Mouse (Mus musculus) heart, embryonic 11.5 days (tissue): ENCODE data around the gene Tdrd9. TPM values are rescaled to one million over a fixed set of nuclear protein-coding genes. Genes with fewer than 3 reads are reported as not detected.

Experiments used
- ATAC-seq: fragments of 200-750 bp; cut with Nextera tagmentation; replicated peaks from 2 replicates; pipeline ENCODE4 v1.8.0; 2017; ENCODE audit warnings: moderate library complexity; ENCODE audit not compliant: insufficient number of reproducible peaks, low FRiP score, low TSS enrichment
- H3K27ac ChIP-seq: fragments of 300-500 bp; sonication (generic); 2 replicates; pipeline ENCODE4 v1.5.1; 2014; ENCODE audit warnings: mild to moderate bottlenecking, low read depth, low read length
- H3K27me3 ChIP-seq: fragments of 300-500 bp; sonication (generic); 2 replicates; pipeline ENCODE4 v1.6.1; 2014; ENCODE audit warnings: mild to moderate bottlenecking, low read length, mixed read lengths; ENCODE audit not compliant: control insufficient read depth, insufficient read depth
- H3K36me3 ChIP-seq: fragments of 300-500 bp; sonication (generic); 2 replicates; pipeline ENCODE4 v1.6.1; 2014; ENCODE audit warnings: mild to moderate bottlenecking, low read length, moderate library complexity, mixed read lengths; ENCODE audit not compliant: control insufficient read depth, insufficient read depth
- H3K4me1 ChIP-seq: fragments of 300-500 bp; sonication (generic); 2 replicates; pipeline ENCODE4 v1.6.1; 2014; ENCODE audit warnings: low read length; ENCODE audit not compliant: control insufficient read depth, insufficient read depth
- H3K4me2 ChIP-seq: fragments of 300-500 bp; sonication (generic); 2 replicates; pipeline ENCODE4 v1.6.1; 2014; ENCODE audit warnings: mild to moderate bottlenecking, moderate library complexity
- H3K4me3 ChIP-seq: fragments of 300-500 bp; sonication (generic); 2 replicates; pipeline ENCODE4 v1.5.1; 2014; ENCODE audit warnings: low read depth, low read length
- H3K9ac ChIP-seq: fragments of 300-500 bp; sonication (generic); 2 replicates; pipeline ENCODE4 v1.6.1; 2014; ENCODE audit warnings: mild to moderate bottlenecking, low read depth, low read length, moderate library complexity
- H3K9me3 ChIP-seq: fragments of 300-500 bp; sonication (generic); replicated peaks from 2 replicates; pipeline ENCODE4 v1.6.1; 2016; ENCODE audit warnings: low read length; ENCODE audit not compliant: control insufficient read depth
- WGBS: fragments of 180-500 bp; shearing (Covaris S2); extraction: QIAGEN DNeasy Blood & Tissue Kit; methylation state at CpG from one replicate; pipeline ENCODE4 v1.1.7; 2014; ENCODE audit not compliant: insufficient replicate concordance; 5-methylcytosine and 5-hydroxymethylcytosine counted together
- polyA plus RNA-seq: library from polyadenylated mRNA; unstranded; fragments of >200 nt; fragmentation: Nextera tagmentation; extraction: Ambion mirVana; gene quantifications from 2 replicates; pipeline ENCODE4 v1.2.1, GENCODE M21; 2014

The Tdrd9 gene
- polyA plus RNA-seq, 1 experiment from 2014 or later: 0.31 TPM

GRCm38 (mm10) chr12:111974578-111974977 lies 3.2 kb downstream of the Tdrd9 start:
- Histone ChIP-seq H3K9me3 (no peaks in the 10 kb centered on the region), H3K9ac (no peak overlapping the region), H3K27me3 (no peaks in the 10 kb centered on the region), H3K4me1 (peaks cover 14% of the 10 kb centered on the region), H3K4me2 (no peak overlapping the region), H3K36me3 (no peaks in the 10 kb centered on the region), H3K27ac (no peak overlapping the region), H3K4me3 (no peak overlapping the region)
- no peak for ATAC-seq
- 79% methylated on average over 6 of the region's 6 CpGs for WGBS

DNA sequence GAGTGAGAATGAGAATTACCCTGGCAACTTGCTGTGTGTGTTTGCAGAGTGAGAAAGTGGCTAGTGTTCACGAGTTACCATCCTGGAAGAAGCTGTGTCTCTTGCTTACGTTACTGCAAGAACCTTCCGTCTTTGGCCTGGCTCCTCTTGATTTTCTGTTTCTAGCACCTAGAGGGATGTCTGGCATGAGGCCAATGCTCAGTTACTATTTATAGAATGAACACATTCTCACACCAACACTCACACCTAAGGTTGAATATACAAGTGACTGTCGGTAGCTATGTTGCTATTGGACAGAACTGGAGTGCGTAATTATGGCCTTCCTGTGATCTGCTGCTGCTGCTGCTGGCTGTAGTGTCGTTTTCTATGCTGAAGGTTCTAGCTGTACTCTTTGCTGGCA lies 5.8 kb downstream of the Tdrd9 start:
- no peaks in the 10 kb centered on the region for H3K27me3 ChIP-seq
- H3K27ac ChIP-seq: peak overlapping the region; percentile 79
- no peaks in the 10 kb centered on the region for H3K36me3 ChIP-seq
- H3K4me1 ChIP-seq: peaks cover 17% of the 10 kb centered on the region
- no peak overlapping the region for H3K4me3 ChIP-seq
- H3K4me2 ChIP-seq: peak overlapping the region; percentile 11
- 22% methylated on average over 6 of the region's 6 CpGs for WGBS
- peak overlapping the region; percentile 4; the same call in 1 of the 2 replicates for H3K9ac ChIP-seq
- H3K9me3 ChIP-seq: no peaks in the 10 kb centered on the region
- ATAC-seq: peak; percentile 65; the same call in 1 of the 2 replicates

GRCm38 (mm10) chr12:111978274-111978673 lies 6.9 kb downstream of the Tdrd9 start:
- no peak overlapping the region for H3K4me2 ChIP-seq
- 55% methylated on average over 6 of the region's 6 CpGs for whole genome bisulfite sequencing

GRCm38 (mm10) chr12:111980887-111981367 lies 9.6 kb downstream of the Tdrd9 start, which contains the start of gene Rd3l:
Gene Rd3l (minus strand): TSS chr12:111981317.
- peaks cover 17% of the 10 kb centered on the region for H3K4me1 ChIP-seq
- no peak within 1 kb of the TSS for H3K9ac ChIP-seq
- H3K4me3 ChIP-seq: no peak within 1 kb of the TSS
- WGBS: 43% methylated on average over 6 of the region's 6 CpGs
- H3K4me2 ChIP-seq: no peak within 1 kb of the TSS
- no peaks in the 10 kb centered on the region for H3K9me3 ChIP-seq
- H3K27me3 ChIP-seq: no peaks in the 10 kb centered on the region
- no peak for ATAC-seq
- 0 out of 2 replicates have a peak within 1 kb of the TSS, but pooled peaks have one; percentile 11 for H3K27ac ChIP-seq
- H3K36me3 ChIP-seq: no peaks in the 10 kb centered on the region

More at GRCm38 (mm10) chr12:111978274-111978673, 6.9 kb downstream of the Tdrd9 start:
- no peak for ATAC-seq
- Histone ChIP-seq H3K27ac (peak overlapping the region; percentile 76), H3K27me3 (no peaks in the 10 kb centered on the region), H3K4me3 (no peak overlapping the region), H3K9me3 (no peaks in the 10 kb centered on the region), H3K9ac (no peak overlapping the region), H3K36me3 (no peaks in the 10 kb centered on the region), H3K4me1 (peaks cover 17% of the 10 kb centered on the region)

DNA sequence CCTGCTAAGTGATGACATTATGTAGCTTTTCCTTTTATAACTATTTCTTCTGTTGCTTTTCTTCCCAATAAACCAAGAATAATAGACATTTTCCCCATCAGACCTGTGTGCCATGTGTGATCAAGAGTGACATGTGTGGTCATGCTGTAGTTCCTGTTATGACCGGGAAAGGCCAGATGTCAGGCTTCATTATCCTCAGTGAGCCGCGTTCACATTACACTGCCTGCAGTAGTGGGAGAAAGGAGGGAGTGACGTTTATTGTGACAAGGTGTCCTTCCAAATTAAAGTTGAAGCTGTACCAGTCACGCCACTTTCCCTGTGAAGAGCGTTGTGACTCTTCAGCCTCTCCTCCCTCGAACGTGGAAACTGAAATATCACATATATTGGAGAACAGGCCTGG lies 10.5 kb downstream of the Tdrd9 start:
- Histone ChIP-seq H3K36me3 (no peaks in the 10 kb centered on the region), H3K9me3 (no peaks in the 10 kb centered on the region), H3K27ac (no peak overlapping the region), H3K27me3 (no peaks in the 10 kb centered on the region), H3K4me3 (no peak overlapping the region), H3K9ac (no peak overlapping the region), H3K4me2 (no peak overlapping the region), H3K4me1 (peaks cover 11% of the 10 kb centered on the region)
- ATAC-seq: no peak
- whole genome bisulfite sequencing: 75% methylated on average over 8 of the region's 8 CpGs

DNA sequence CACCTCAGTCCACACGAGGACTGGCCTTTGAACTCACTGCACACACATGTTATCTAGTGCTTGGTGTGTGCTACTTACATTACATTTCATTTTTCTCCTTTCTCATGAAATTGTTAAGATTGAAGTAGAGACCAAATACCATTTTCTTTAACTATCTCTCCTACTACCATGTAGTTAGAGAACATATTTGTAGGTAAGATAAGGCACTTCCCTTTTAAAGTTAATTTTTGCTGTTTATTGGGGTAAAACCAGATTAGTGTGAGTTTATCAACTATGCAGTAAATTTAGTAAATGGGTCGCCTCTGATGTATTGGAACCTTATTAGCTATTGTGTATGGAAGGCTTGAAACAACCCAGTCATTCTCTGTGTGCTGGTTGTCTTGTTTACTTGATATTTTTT lies 11.8 kb downstream of the Tdrd9 start:
- Histone ChIP-seq H3K9me3 (no peaks in the 10 kb centered on the region), H3K36me3 (no peaks in the 10 kb centered on the region), H3K4me3 (no peak overlapping the region), H3K4me2 (no peak overlapping the region), H3K27me3 (no peaks in the 10 kb centered on the region), H3K9ac (no peak overlapping the region), H3K27ac (no peak overlapping the region), H3K4me1 (peaks cover 3% of the 10 kb centered on the region; the same call in 1 of the 2 replicates)
- no peak for ATAC-seq
- 64% methylated on average over 2 of the region's 2 CpGs for WGBS

GRCm38 (mm10) chr12:111986756-111987155 lies 15.4 kb downstream of the Tdrd9 start:
- H3K4me3 ChIP-seq: no peak overlapping the region
- ATAC-seq: no peak
- no peak overlapping the region for H3K27ac ChIP-seq
- H3K9me3 ChIP-seq: no peaks in the 10 kb centered on the region
- no peaks in the 10 kb centered on the region for H3K36me3 ChIP-seq
- no peaks in the 10 kb centered on the region for H3K27me3 ChIP-seq
- no peaks in the 10 kb centered on the region for H3K4me1 ChIP-seq
- WGBS: 38% methylated on average over 9 of the region's 9 CpGs
- H3K4me2 ChIP-seq: no peak overlapping the region
- no peak overlapping the region for H3K9ac ChIP-seq

- H3K4me3 ChIP-seq: no peak overlapping the region
- WGBS: 85% methylated on average over 5 of the region's 5 CpGs
- no peak for ATAC-seq
- no peaks in the 10 kb centered on the region for H3K9me3 ChIP-seq
- no peak overlapping the region for H3K4me2 ChIP-seq
- no peak overlapping the region for H3K27ac ChIP-seq
- no peaks in the 10 kb centered on the region for H3K4me1 ChIP-seq
- H3K27me3 ChIP-seq: no peaks in the 10 kb centered on the region
- no peaks in the 10 kb centered on the region for H3K36me3 ChIP-seq
- no peak overlapping the region for H3K9ac ChIP-seq
Observed at GRCm38 (mm10) chr12:111992626-111993025, 21.3 kb downstream of the Tdrd9 start.

DNA sequence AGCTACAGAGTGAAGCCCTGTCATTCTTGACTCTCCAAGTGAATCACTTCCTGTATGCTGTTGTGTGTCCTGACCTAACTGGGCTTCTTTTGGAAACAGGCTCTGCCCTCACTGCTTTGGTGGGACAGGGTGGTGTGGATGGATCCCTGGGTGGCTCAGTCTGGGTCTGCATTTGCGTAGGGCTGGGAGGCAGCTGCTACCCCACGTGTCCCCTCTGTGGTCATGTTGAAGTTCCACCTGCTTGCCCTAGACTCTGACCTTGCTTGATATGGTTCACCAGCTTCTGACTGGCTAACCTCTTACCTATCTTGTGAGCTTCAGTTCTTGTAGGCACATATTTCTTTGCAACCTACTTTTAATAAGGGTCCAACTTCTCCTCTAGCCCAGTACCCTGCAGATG lies 23.8 kb downstream of the Tdrd9 start:
- H3K4me3 ChIP-seq: no peak overlapping the region
- no peaks in the 10 kb centered on the region for H3K27me3 ChIP-seq
- H3K27ac ChIP-seq: no peak overlapping the region
- ATAC-seq: no peak
- H3K9ac ChIP-seq: no peak overlapping the region
- no peaks in the 10 kb centered on the region for H3K36me3 ChIP-seq
- no peaks in the 10 kb centered on the region for H3K4me1 ChIP-seq
- H3K4me2 ChIP-seq: no peak overlapping the region
- no peaks in the 10 kb centered on the region for H3K9me3 ChIP-seq
- WGBS: 87% methylated on average over 2 of the region's 2 CpGs
